Mouse (Mus musculus): ENCODE results near the gene Tbx1. TPM values are rescaled to one million over a fixed set of nuclear protein-coding genes. Genes with fewer than 3 reads are reported as not detected.

Gene Tbx1
- polyA plus RNA-seq, 1 experiment from 2014 or later = 0.26 TPM

DNA sequence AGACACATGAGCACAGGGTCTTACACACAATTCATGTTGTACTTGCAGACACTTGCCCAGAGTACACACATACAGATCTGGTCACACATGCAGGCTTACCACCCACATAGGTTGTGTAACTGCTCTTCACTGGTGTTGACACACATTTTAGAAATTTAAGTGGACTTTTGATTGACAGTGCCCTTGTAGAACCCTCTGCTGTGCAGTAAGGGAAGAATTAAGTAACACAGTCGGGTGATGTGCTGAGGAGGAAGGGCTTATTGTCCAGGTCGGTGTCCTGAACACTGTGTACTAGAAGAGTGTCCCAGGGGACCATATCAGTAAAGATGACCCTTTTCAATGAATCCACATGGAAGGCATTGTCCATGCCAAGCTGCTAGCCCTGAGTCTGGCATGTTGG lies 3.5 kb upstream of the Tbx1 start:
- Histone ChIP-seq H3K9me3 (ENCODE audit: low read length) (no peaks in the 10 kb centered on the region), H3K36me3 (ENCODE audit: insufficient read depth, low read length) (no peaks in the 10 kb centered on the region), H3K27me3 (ENCODE audit: insufficient read depth, low read length) (peaks cover 61% of the 10 kb centered on the region), H3K9ac (replicated peaks; ENCODE audit: low read length) (no peak overlapping the region), H3K4me2 (replicated peaks; ENCODE audit: low read depth, low read length) (no peak overlapping the region), H3K4me1 (ENCODE audit: insufficient read depth, low read length) (peaks cover 19% of the 10 kb centered on the region), H3K4me3 (ENCODE audit: low read length) (no peak overlapping the region), H3K27ac (ENCODE audit: low read length) (no peak overlapping the region)
- ATAC-seq (ENCODE audit: low FRiP score, low TSS enrichment) = no peak
- whole genome bisulfite sequencing = 87% methylated on average over 2 of the region's 2 CpGs

DNA sequence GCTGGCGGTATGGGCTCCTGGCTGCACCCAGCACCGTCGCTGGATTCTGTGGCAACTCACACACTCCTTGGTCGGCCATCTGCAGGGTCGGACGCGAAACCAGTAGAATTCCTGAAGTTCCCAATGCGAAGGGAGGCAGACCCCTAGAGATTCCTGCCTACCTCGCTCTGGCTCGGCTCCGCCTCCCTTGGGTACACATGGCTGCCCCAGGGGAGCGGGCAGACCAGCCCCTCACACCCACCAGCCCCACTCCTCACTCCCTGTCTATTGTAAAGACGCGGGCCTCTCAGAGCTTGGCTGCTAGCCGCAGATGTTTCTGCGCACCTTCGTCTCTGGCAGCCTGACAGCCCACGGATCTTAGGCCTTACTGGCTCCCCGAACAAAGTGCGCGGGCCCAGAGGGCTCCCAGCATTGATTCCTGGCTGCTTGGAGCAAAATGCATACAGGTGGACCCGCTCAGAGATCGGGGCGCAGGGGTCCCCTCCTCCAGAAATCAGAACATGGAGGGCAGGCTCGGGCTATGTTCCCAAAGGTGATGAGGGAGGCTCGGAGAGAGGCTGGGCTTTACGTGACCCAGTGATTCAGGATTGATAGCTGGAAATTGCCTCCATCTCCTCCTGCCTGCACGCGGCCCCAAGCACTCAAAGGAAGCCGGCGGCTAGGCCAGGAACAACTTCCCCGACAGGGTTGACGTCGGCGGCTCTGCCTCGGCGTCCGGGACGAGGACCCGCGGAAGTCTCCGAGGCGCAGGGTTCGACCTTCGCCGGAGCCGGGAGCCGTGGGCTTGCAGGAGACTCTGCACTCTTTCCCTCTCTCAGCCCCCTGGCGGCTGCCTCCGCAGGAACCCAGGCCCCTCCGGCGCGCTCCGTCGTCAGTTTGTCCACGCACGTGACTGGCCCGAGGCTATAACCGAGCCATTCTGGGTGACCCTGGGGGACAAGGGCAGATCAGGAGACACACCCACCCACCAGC lies 862 bp upstream of the Tbx1 start:
- Histone ChIP-seq H3K27ac (ENCODE audit: low read length) (no peak overlapping the region), H3K4me3 (ENCODE audit: low read length) (peak overlapping the region; percentile 36), H3K9ac (replicated peaks; ENCODE audit: low read length) (0 out of 2 replicates have a peak overlapping the region, but pooled peaks have one; percentile 9), H3K27me3 (ENCODE audit: insufficient read depth, low read length) (peaks cover 81% of the 10 kb centered on the region), H3K4me2 (replicated peaks; ENCODE audit: low read depth, low read length) (peak overlapping the region; percentile 44), H3K9me3 (ENCODE audit: low read length) (no peaks in the 10 kb centered on the region), H3K36me3 (ENCODE audit: insufficient read depth, low read length) (no peaks in the 10 kb centered on the region), H3K4me1 (ENCODE audit: insufficient read depth, low read length) (peaks cover 38% of the 10 kb centered on the region)
- ATAC-seq (ENCODE audit: low FRiP score, low TSS enrichment) = 0 out of 2 replicates have a peak, but pooled peaks have one; percentile 24
- 2% methylated on average over 59 of the region's 59 CpGs for WGBS

DNA sequence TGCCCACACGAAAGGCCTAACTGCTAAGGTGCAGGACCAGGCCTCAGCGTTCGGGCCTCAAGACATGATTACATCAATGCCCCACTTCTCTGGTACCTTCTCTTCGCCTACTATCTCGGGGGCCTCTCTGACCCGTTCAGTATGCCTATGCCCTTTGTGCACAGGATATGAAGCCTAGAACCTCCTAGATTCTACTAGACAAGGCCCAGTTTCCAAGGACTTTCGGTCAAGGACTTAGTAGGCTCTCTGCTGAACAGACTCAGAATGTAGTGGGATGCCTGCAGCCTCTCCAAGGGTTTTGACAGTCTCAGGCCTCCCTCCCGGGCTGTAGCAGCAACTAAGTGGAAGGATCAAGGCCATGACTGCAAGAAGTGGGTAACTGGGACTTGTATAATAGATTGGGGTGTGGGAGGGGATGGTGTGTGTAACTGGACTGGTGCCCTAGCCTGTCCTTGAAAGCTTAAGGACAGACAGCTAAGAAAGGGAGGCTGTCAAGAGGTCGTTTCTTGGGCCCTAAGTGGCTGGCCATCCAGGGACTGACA lies 1.3 kb downstream of the Tbx1 start:
- Histone ChIP-seq H3K4me2 (replicated peaks; ENCODE audit: low read depth, low read length) (no peak overlapping the region), H3K9me3 (ENCODE audit: low read length) (no peaks in the 10 kb centered on the region), H3K4me3 (ENCODE audit: low read length) (no peak overlapping the region), H3K4me1 (ENCODE audit: insufficient read depth, low read length) (peaks cover 42% of the 10 kb centered on the region), H3K9ac (replicated peaks; ENCODE audit: low read length) (no peak overlapping the region), H3K27ac (ENCODE audit: low read length) (no peak overlapping the region), H3K36me3 (ENCODE audit: insufficient read depth, low read length) (no peaks in the 10 kb centered on the region), H3K27me3 (ENCODE audit: insufficient read depth, low read length) (peaks cover 94% of the 10 kb centered on the region)
- WGBS = 39% methylated on average over 9 of the region's 9 CpGs
- ATAC-seq (ENCODE audit: low FRiP score, low TSS enrichment) = no peak

DNA sequence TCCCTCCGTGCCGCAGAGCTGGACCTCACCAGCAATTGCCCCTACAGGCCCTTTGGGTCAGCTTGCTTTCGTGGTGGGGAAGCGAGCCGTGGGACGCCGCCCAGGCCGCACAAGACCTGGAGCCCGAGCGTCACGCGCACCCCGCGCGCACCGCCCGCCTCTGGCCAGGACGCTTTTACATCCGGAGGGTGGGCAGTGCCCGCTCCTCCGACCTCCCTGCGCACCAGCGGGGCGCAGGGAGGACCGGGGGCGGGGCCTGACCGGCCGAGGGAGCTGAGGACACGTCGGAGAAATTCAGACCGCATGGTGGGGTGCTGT lies 1.8 kb downstream of the Tbx1 start:
- H3K27me3 ChIP-seq (ENCODE audit: insufficient read depth, low read length) = peaks cover 94% of the 10 kb centered on the region
- no peak overlapping the region for H3K9ac ChIP-seq (replicated peaks; ENCODE audit: low read length)
- no peak for ATAC-seq (ENCODE audit: low FRiP score, low TSS enrichment)
- H3K4me2 ChIP-seq (replicated peaks; ENCODE audit: low read depth, low read length) = 0 out of 2 replicates have a peak overlapping the region, but pooled peaks have one; percentile 26
- no peaks in the 10 kb centered on the region for H3K36me3 ChIP-seq (ENCODE audit: insufficient read depth, low read length)
- 5% methylated on average over 31 of the region's 31 CpGs for WGBS
- H3K9me3 ChIP-seq (ENCODE audit: low read length) = no peaks in the 10 kb centered on the region
- no peak overlapping the region for H3K27ac ChIP-seq (ENCODE audit: low read length)
- H3K4me1 ChIP-seq (ENCODE audit: insufficient read depth, low read length) = peaks cover 42% of the 10 kb centered on the region
- peak overlapping the region; percentile 25 for H3K4me3 ChIP-seq (ENCODE audit: low read length)

DNA sequence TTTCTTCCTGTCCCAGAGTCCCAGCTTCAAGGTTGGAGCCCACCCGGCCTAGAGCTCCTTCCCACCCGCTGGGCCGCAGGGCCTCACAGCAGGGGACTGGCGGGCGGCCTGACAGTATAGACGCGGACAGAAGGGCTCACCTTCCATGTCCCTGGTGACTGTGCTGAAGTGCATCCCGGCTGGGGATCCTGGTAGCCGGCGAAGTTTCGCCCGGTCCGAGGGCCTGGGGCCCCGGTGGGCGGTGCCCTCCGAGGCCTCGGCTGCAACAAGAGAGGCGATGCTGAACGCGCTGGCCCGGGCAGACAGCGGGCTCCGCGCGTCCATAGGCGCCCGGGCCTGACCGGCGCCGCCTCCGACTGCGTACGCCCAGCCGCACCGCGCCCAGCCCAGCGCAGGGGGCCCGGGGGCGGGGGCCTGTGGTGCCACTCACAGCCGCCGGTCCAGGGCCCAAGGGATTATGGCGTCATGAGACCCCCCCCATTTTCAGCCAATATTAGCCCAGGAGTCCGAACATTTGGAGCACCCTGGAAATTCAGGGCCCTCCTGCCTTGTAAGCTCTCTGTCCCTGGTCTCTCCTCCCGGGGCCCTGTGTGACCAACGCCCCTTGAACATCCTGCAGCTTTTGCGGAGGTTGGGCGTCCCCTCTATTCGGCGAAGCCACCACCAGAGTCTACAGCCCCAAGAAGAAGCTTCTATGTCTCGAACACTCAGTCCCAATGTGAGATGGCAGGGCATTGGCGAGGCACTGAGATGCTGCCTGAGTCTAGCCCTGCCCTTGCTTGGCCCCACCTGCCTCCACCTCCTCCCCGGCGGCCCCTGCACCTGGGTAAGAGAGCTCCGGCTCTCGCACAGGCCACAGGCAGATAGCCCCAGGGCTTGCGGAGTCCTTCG lies 2.4 kb downstream of the Tbx1 start:
- WGBS = 5% methylated on average over 51 of the region's 57 CpGs

DNA sequence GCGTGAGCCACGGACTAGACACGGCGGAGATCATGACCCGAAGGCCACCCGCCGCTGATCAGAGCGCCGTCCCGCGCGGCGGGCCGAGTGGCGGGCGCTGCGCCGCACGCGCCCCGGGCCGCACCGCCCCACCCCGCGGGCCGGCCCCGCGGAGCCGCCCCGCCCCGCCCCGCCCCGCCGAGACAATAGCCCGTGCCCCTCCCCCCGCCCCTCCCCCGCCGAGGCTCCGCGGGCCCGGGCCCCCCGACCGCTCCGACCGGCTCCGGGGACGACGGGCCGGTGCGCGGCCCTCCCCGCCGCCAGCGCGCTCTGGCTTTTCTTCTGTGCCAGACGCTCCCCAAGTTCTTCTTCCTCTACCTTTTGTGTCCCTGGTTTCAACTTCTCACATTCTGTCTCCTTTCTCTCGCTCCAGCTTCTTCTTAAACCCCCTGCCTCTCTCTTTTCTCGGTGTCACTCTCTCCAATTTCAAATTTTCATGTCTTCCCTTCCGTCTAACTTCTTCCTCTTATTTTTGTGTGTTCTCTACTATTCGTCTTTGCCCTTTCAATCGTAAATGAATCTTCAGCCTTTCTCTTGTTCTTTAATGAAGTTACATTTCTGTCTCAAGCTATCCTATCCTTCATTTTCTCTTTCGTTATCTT lies 3.4 kb downstream of the Tbx1 start:
- no peak for ATAC-seq (ENCODE audit: low FRiP score, low TSS enrichment)
- Histone ChIP-seq H3K36me3 (ENCODE audit: insufficient read depth, low read length) (no peaks in the 10 kb centered on the region), H3K4me2 (replicated peaks; ENCODE audit: low read depth, low read length) (peak overlapping the region; percentile 65), H3K27me3 (ENCODE audit: insufficient read depth, low read length) (peaks cover 99% of the 10 kb centered on the region), H3K9me3 (ENCODE audit: low read length) (no peaks in the 10 kb centered on the region), H3K4me1 (ENCODE audit: insufficient read depth, low read length) (peaks cover 47% of the 10 kb centered on the region), H3K4me3 (ENCODE audit: low read length) (peak overlapping the region; percentile 47), H3K27ac (ENCODE audit: low read length) (no peak overlapping the region), H3K9ac (replicated peaks; ENCODE audit: low read length) (peak overlapping the region; percentile 32)
- 2% methylated on average over 33 of the region's 62 CpGs for WGBS

More for the DNA sequence above, 2.4 kb downstream of the Tbx1 start:
- Histone ChIP-seq H3K9ac (replicated peaks; ENCODE audit: low read length) (no peak overlapping the region), H3K4me3 (ENCODE audit: low read length) (peak overlapping the region; percentile 25), H3K27ac (ENCODE audit: low read length) (no peak overlapping the region), H3K27me3 (ENCODE audit: insufficient read depth, low read length) (peaks cover 94% of the 10 kb centered on the region), H3K9me3 (ENCODE audit: low read length) (no peaks in the 10 kb centered on the region), H3K36me3 (ENCODE audit: insufficient read depth, low read length) (no peaks in the 10 kb centered on the region), H3K4me1 (ENCODE audit: insufficient read depth, low read length) (peaks cover 42% of the 10 kb centered on the region), H3K4me2 (replicated peaks; ENCODE audit: low read depth, low read length) (peak overlapping the region; percentile 42)
- peak; percentile 28; the same call in 1 of the 2 replicates for ATAC-seq (ENCODE audit: low FRiP score, low TSS enrichment)

DNA sequence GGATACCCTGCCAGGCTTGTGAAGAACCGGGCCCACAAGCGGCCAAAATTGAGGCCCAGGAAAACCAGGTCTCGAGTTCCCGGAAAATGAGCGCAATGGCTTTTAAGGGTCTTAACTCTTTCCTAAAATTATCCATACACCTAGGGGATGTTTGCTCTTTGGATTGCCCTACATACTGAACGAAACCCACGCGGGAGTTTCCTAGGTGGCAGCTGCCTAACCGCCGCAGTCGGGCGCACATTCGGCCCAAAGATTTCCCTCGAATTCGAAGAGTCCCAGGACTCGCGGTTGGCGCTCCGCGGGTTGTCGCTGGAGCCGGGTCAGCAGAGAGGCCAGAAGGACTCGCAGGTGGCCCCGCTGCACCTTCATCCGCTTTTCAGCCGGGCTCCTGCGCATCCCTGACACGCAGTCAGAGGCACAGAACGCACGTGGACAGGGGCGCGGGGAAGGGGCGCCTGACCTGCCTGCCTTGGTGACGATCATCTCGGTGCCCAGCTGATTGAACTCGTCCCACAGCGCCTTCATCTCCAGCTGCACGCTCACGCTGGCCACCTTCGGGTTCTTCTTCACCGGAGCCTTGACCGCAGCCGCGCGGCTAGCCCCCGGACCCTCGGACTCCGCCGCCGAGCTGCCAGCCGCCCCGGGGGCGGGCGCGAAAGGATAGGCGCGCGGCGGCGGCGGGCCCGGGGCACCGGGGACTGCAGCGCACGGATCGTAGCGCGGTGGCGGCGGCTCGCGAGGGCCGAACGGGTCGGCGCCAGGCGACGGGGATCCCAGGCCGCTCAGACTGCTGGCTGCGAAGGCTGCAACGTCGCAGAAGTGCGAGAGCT lies 4.2 kb downstream of the Tbx1 start:
- no peak for ATAC-seq (ENCODE audit: low FRiP score, low TSS enrichment)
- no peaks in the 10 kb centered on the region for H3K9me3 ChIP-seq (ENCODE audit: low read length)
- peaks cover 99% of the 10 kb centered on the region for H3K27me3 ChIP-seq (ENCODE audit: insufficient read depth, low read length)
- WGBS = 4% methylated on average over 83 of the region's 83 CpGs
- no peaks in the 10 kb centered on the region for H3K36me3 ChIP-seq (ENCODE audit: insufficient read depth, low read length)
- H3K4me2 ChIP-seq (replicated peaks; ENCODE audit: low read depth, low read length) = peak overlapping the region; percentile 65
- peak overlapping the region; percentile 47 for H3K4me3 ChIP-seq (ENCODE audit: low read length)
- H3K9ac ChIP-seq (replicated peaks; ENCODE audit: low read length) = peak overlapping the region; percentile 32
- H3K4me1 ChIP-seq (ENCODE audit: insufficient read depth, low read length) = peaks cover 48% of the 10 kb centered on the region
- no peak overlapping the region for H3K27ac ChIP-seq (ENCODE audit: low read length)

DNA sequence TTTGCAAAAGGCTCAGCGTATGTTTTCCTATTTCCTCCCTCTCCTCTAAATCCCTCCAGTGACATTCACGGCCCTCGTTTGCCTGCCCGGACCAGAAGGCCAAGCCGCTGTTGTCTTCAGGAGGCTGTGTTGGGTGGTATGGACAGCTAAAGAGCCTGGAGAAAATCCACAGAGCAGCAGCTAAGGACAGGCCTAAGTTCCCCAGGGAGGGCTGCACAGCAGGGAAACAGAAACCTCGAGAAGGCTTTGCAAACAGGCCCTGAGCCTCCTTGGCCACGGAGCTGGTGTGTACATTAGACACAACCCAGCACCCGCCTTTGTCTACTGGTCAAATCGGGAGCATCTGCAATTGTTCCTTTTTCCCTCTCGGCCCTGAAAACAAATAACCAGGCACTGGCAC lies 4.8 kb downstream of the Tbx1 start:
- H3K4me3 ChIP-seq (ENCODE audit: low read length) = no peak overlapping the region
- H3K9ac ChIP-seq (replicated peaks; ENCODE audit: low read length) = no peak overlapping the region
- 24% methylated on average over 10 of the region's 10 CpGs for WGBS
- peaks cover 45% of the 10 kb centered on the region for H3K4me1 ChIP-seq (ENCODE audit: insufficient read depth, low read length)
- H3K36me3 ChIP-seq (ENCODE audit: insufficient read depth, low read length) = no peaks in the 10 kb centered on the region
- H3K27me3 ChIP-seq (ENCODE audit: insufficient read depth, low read length) = peaks cover 99% of the 10 kb centered on the region
- no peaks in the 10 kb centered on the region for H3K9me3 ChIP-seq (ENCODE audit: low read length)
- no peak for ATAC-seq (ENCODE audit: low FRiP score, low TSS enrichment)
- no peak overlapping the region for H3K27ac ChIP-seq (ENCODE audit: low read length)
- H3K4me2 ChIP-seq (replicated peaks; ENCODE audit: low read depth, low read length) = no peak overlapping the region

Data from kidney, embryonic 16.5 days (tissue).